Mouse (Mus musculus): Measurements from ENCODE around the gene 4931422A03Rik. TPM values are rescaled to one million over a fixed set of nuclear protein-coding genes. Genes with fewer than 3 reads are reported as not detected.
"Not testable (repeated sequence)": the region's sequence is repeated elsewhere in the genome, so short reads cannot be mapped to it uniquely, and the experiment has no call there.

4931422A03Rik gene
- polyA plus RNA-seq, 1 experiment from 2014 or later: 0.80 TPM

DNA sequence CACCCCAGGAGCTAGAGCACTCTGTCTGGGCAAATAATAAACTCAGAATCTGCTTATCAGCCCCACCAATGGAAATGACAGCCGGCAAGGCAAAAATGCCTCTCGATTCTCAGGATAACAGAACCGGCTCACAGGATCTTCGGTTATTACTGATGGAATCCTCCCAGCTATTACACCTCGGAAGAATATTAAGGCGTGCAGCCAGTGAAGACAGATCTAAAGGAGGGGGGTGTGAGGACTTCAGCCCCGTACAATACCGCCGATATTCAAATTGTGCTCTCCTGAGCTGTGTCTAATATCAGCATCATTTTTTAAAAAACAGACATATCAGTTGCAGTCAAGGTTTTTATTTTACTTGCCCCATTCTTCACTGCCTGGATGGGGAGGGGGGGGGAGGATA lies 36.0 kb downstream of the 4931422A03Rik start:
- TF ChIP-seq CTCF (IDR thresholded peaks at IDR 0.05; ENCODE audit: low read depth) (no peak), EP300 (optimal IDR thresholded peaks at IDR 0.05) (no peak)
- Histone ChIP-seq H3K9ac (ENCODE audit: low read length) (no peak overlapping the region), H3K27me3 (ENCODE audit: control insufficient read depth, insufficient read depth, low read length) (no peaks in the 10 kb centered on the region), H3K36me3 (ENCODE audit: control insufficient read depth, insufficient read depth, low read length) (no peaks in the 10 kb centered on the region), H3K4me1 (replicated peaks; ENCODE audit: control insufficient read depth, insufficient read depth) (no peaks in the 10 kb centered on the region), H3K4me3 (ENCODE audit: low read depth, low read length) (no peak overlapping the region), H3K4me2 (replicated peaks; ENCODE audit: low read depth) (no peak overlapping the region), H3K9me3 (ENCODE audit: control insufficient read depth, low read length) (no peaks in the 10 kb centered on the region), H3K27ac (replicated peaks) (no peak overlapping the region)
- 70% methylated on average over 9 of the region's 9 CpGs for WGBS
- DNase-seq (ENCODE audit: low spot score) (no peak), ATAC-seq (ENCODE audit: low FRiP score, low TSS enrichment) (no peak)

DNA sequence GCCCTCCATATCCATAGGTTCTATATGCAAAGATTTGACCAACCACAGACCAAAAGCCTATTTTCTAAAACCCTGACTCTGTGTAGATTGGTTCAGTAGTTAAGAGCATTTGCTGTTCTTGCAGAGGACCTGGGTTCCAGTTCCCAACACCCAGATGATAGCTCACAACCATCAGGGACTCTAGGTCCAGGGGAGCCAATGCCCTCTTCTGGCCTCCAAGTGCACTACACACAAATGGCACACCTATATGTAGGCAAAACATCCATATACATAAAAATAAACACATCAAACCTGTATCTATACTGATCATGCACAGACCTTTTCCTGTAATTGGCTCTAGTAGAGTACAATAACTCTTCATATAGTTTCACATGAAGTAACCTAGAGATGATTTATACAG lies 36.9 kb downstream of the 4931422A03Rik start:
- ATAC-seq (ENCODE audit: low FRiP score, low TSS enrichment) (no peak), DNase-seq (ENCODE audit: low spot score) (no peak)
- H3K27me3 ChIP-seq (ENCODE audit: control insufficient read depth, insufficient read depth, low read length): no peaks in the 10 kb centered on the region
- H3K4me2 ChIP-seq (replicated peaks; ENCODE audit: low read depth): no peak overlapping the region
- no peak overlapping the region for H3K9ac ChIP-seq (ENCODE audit: low read length)
- H3K4me1 ChIP-seq (replicated peaks; ENCODE audit: control insufficient read depth, insufficient read depth): no peaks in the 10 kb centered on the region
- H3K27ac ChIP-seq (replicated peaks): no peak overlapping the region
- TF ChIP-seq EP300 (optimal IDR thresholded peaks at IDR 0.05) (no peak), CTCF (IDR thresholded peaks at IDR 0.05; ENCODE audit: low read depth) (peak; percentile 25; the same call in 1 of the 2 replicates)
- no peaks in the 10 kb centered on the region for H3K36me3 ChIP-seq (ENCODE audit: control insufficient read depth, insufficient read depth, low read length)
- no peaks in the 10 kb centered on the region for H3K9me3 ChIP-seq (ENCODE audit: control insufficient read depth, low read length)
- no peak overlapping the region for H3K4me3 ChIP-seq (ENCODE audit: low read depth, low read length)

DNA sequence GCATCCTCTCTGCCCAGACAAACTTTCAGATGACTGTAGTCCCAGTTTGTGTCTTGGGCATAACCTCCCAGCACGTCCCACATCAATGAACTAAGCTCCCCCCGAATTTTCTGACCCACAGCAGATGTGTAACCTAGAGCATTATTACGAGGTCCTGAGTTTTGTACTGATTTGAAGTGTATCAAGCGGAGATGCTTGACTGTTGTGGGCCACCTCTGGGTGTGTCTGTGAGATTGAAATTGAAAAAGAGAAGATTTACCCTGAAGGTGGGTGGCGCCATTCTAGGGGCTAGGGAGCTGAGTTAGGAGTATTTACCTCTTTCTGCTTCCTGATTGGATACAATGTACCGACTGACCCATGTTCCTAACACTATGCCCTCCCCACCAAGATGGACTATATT lies 38.4 kb downstream of the 4931422A03Rik start:
- Histone ChIP-seq H3K4me2 (replicated peaks; ENCODE audit: low read depth) (no peak overlapping the region), H3K36me3 (ENCODE audit: control insufficient read depth, insufficient read depth, low read length) (no peaks in the 10 kb centered on the region), H3K27me3 (ENCODE audit: control insufficient read depth, insufficient read depth, low read length) (no peaks in the 10 kb centered on the region), H3K4me3 (ENCODE audit: low read depth, low read length) (no peak overlapping the region), H3K4me1 (replicated peaks; ENCODE audit: control insufficient read depth, insufficient read depth) (no peaks in the 10 kb centered on the region), H3K27ac (replicated peaks) (no peak overlapping the region), H3K9me3 (ENCODE audit: control insufficient read depth, low read length) (no peaks in the 10 kb centered on the region), H3K9ac (ENCODE audit: low read length) (no peak overlapping the region)
- no peak for DNase-seq (ENCODE audit: low spot score)
- WGBS: 81% methylated on average over 6 of the region's 6 CpGs
- TF ChIP-seq EP300 (optimal IDR thresholded peaks at IDR 0.05) (no peak), CTCF (IDR thresholded peaks at IDR 0.05; ENCODE audit: low read depth) (no peak)
- ATAC-seq (ENCODE audit: low FRiP score, low TSS enrichment): no peak

DNA sequence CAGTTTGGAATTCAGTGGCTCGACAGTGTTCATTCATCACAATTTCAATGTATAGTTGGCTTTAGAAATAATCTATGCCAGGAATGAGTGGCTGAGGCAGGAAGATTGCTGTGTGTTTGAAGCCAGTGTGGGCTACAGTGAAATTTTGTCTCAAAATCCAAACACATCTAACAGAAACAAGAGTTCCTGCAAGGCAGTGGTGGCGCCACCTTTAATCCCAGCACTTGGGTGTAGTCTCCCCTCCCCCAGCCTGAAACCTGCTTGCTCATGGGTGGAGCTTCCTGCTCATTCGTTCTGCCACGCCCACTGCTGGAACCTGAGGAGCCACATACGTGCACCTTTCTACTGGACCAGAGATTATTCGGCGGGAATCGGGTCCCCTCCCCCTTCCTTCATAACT lies 40.6 kb downstream of the 4931422A03Rik start:
- not testable (repeated sequence) for H3K9ac ChIP-seq (ENCODE audit: low read length); H3K4me3 ChIP-seq (ENCODE audit: low read depth, low read length)
- 59% methylated on average over 8 of the region's 8 CpGs for WGBS

DNA sequence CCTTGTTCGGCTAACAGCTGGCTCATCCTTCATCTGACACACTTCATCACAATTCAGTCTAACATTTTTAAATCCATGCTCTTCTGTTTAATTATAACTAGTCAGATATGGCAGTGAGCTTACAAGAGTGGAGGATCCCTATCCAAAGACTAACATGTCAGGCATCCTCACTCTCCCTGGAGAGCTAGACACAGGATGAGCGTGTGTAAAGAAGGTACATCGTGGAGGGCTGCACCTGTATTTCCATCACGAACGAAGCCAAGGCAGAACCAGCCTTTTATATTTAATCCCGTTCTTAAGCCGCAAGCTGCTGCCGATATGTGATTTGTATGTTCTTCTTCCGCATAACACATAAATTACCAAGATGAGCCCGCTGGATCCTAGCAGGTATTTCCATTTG lies 45.0 kb downstream of the 4931422A03Rik start:
- TF ChIP-seq CTCF (IDR thresholded peaks at IDR 0.05; ENCODE audit: low read depth): no peak
- TF ChIP-seq EP300 (optimal IDR thresholded peaks at IDR 0.05): no peak
- no peak for ATAC-seq (ENCODE audit: low FRiP score, low TSS enrichment)
- H3K9me3 ChIP-seq (ENCODE audit: control insufficient read depth, low read length): no peaks in the 10 kb centered on the region
- no peaks in the 10 kb centered on the region for H3K36me3 ChIP-seq (ENCODE audit: control insufficient read depth, insufficient read depth, low read length)
- no peak overlapping the region for H3K27ac ChIP-seq (replicated peaks)
- no peak overlapping the region for H3K9ac ChIP-seq (ENCODE audit: low read length)
- H3K4me1 ChIP-seq (replicated peaks; ENCODE audit: control insufficient read depth, insufficient read depth): no peaks in the 10 kb centered on the region
- H3K4me3 ChIP-seq (ENCODE audit: low read depth, low read length): no peak overlapping the region
- no peak overlapping the region for H3K4me2 ChIP-seq (replicated peaks; ENCODE audit: low read depth)
- 84% methylated on average over 10 of the region's 10 CpGs for WGBS
- 0 out of 2 replicates have a peak, but pooled peaks cover 2% of the 10 kb centered on the region for H3K27me3 ChIP-seq (ENCODE audit: control insufficient read depth, insufficient read depth, low read length)
- DNase-seq (ENCODE audit: low spot score): no peak

More for the DNA sequence above, 40.6 kb downstream of the 4931422A03Rik start:
- ATAC-seq (ENCODE audit: low FRiP score, low TSS enrichment); H3K27ac ChIP-seq (replicated peaks); H3K4me2 ChIP-seq (replicated peaks; ENCODE audit: low read depth); H3K9me3 ChIP-seq (ENCODE audit: control insufficient read depth, low read length); H3K36me3 ChIP-seq (ENCODE audit: control insufficient read depth, insufficient read depth, low read length); H3K4me1 ChIP-seq (replicated peaks; ENCODE audit: control insufficient read depth, insufficient read depth); DNase-seq (ENCODE audit: low spot score); H3K27me3 ChIP-seq (ENCODE audit: control insufficient read depth, insufficient read depth, low read length): not testable (repeated sequence)

DNA sequence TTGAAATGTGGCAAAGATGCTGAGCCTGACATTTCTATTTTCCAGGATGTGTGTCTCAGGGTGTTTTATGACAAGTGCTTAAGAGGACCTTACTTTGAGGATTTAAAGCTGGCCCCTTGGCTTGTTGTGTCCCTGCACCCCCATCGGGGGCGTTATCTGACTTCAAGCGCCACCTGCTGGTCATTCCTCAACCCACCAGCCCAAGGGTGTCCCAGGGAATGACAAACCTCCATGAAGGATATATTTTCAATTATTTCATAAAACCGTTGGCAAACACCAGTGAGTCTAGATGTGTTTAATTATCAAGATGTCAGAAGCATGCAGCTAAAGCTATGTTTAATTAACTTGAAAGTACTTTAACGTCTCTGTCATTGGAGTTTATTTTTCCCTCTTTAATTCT lies 45.9 kb downstream of the 4931422A03Rik start:
- ATAC-seq (ENCODE audit: low FRiP score, low TSS enrichment) (peak; percentile 74; the same call in 1 of the 2 replicates), DNase-seq (ENCODE audit: low spot score) (peak; percentile 76)
- WGBS: 5% methylated on average over 5 of the region's 5 CpGs
- Histone ChIP-seq H3K36me3 (ENCODE audit: control insufficient read depth, insufficient read depth, low read length) (no peaks in the 10 kb centered on the region), H3K4me3 (ENCODE audit: low read depth, low read length) (no peak overlapping the region), H3K9me3 (ENCODE audit: control insufficient read depth, low read length) (no peaks in the 10 kb centered on the region), H3K4me1 (replicated peaks; ENCODE audit: control insufficient read depth, insufficient read depth) (no peaks in the 10 kb centered on the region), H3K4me2 (replicated peaks; ENCODE audit: low read depth) (no peak overlapping the region), H3K27ac (replicated peaks) (no peak overlapping the region), H3K27me3 (ENCODE audit: control insufficient read depth, insufficient read depth, low read length) (0 out of 2 replicates have a peak, but pooled peaks cover 2% of the 10 kb centered on the region), H3K9ac (ENCODE audit: low read length) (no peak overlapping the region)
- TF ChIP-seq CTCF (IDR thresholded peaks at IDR 0.05; ENCODE audit: low read depth) (peak; percentile 91), EP300 (optimal IDR thresholded peaks at IDR 0.05) (no peak)
